Mouse (Mus musculus) heart, adult 2 months (tissue): Measurements from ENCODE around the gene Zfp420.

Experiments
- CTCF ChIP-seq: fragments of 200-600 bp; IDR thresholded peaks from 2 replicates; pipeline ENCODE4 v1.8.1; 2022; ENCODE audit warnings: antibody characterized with exemption, mild to moderate bottlenecking, moderate library complexity
- EP300 ChIP-seq: fragments of 200-500 bp; IDR thresholded peaks from 2 replicates; pipeline ENCODE4 v1.6.1; 2011; ENCODE audit warnings: low read depth, low read length, control low read depth; ENCODE audit not compliant: insufficient read depth
- POLR2A ChIP-seq: fragments of 200-500 bp; IDR thresholded peaks from 2 replicates; pipeline ENCODE4 v1.6.1; 2011; ENCODE audit warnings: mild to moderate bottlenecking, low read depth, low read length, control low read depth; ENCODE audit not compliant: insufficient read depth

DNA sequence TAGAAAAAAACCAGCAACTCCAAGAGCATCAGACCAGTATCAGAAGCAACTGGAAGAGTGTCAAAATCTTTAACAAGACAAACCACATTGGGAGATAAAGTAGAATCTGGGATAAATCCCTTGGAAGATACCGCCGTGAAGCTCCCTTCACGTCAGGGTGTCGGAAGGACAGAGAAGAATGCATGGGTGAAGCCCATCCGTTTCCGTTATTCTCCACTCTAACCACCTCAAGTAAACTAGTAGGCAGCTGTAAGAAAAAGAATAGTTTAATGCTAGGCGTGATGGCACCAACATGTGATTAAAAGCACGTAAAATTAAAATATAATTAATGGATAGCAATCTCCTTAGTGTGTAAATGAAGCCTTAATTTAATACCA, 46.9 kb downstream of the Zfp420 start:
- TF ChIP-seq CTCF, result no peak
- no peak for TF ChIP-seq POLR2A
- no peak for TF ChIP-seq EP300
